Mouse (Mus musculus) MEL (cell line): ENCODE results near the gene Cbx3. TPM values are rescaled to one million over a fixed set of nuclear protein-coding genes. Genes with fewer than 3 reads are reported as not detected.
A peak's percentile ranks its signal among the peaks of the same experiment; 100 is the strongest.

ENCODE experiments used
- DNase-seq: peaks from one replicate; pipeline ENCODE4 v3.0.0; 2011; ENCODE audit warnings: low read depth, low spot score
- H3K27ac ChIP-seq: 2 replicates; pipeline ENCODE4 v1.5.1; 2012; ENCODE audit warnings: low read depth, mild to moderate bottlenecking, control low read depth, low read length, moderate library complexity; ENCODE audit not compliant: control insufficient read depth
- H3K27me3 ChIP-seq, 2 experiments: fragments of 150-350 bp in 1 of 2; sonication (generic) in 1 of 2; 2 replicates each; pipeline ENCODE4 v1.6.1; 2012; ENCODE audit warnings: low read length in 2 of 2, mild to moderate bottlenecking in 2 of 2, improper control_type of control experiment in 1 of 2, moderate library complexity in 1 of 2; ENCODE audit not compliant: insufficient read depth in 2 of 2, control insufficient read depth in 1 of 2
- H3K36me3 ChIP-seq, 2 experiments: 2 replicates each; pipeline ENCODE4 v1.6.1; 2012 to 2014; ENCODE audit warnings: low read length in 2 of 2, improper control_type of control experiment in 1 of 2, inconsistent platforms in 1 of 2, mild to moderate bottlenecking in 1 of 2; ENCODE audit not compliant: insufficient read depth in 2 of 2, control insufficient read depth in 1 of 2
- H3K4me1 ChIP-seq, 2 experiments: fragments of 150-350 bp in 1 of 2; sonication (generic) in 1 of 2; 2 replicates each; pipeline ENCODE4 v1.6.1; 2012; ENCODE audit warnings: low read length in 2 of 2, improper control_type of control experiment in 1 of 2, mild to moderate bottlenecking in 1 of 2; ENCODE audit not compliant: insufficient read depth in 2 of 2, control insufficient read depth in 1 of 2
- H3K4me3 ChIP-seq, 2 experiments: fragments of 150-350 bp in 1 of 2; sonication (generic) in 1 of 2; 2 replicates each; pipeline ENCODE4 v1.5.1; 2012; ENCODE audit warnings: low read depth in 2 of 2, low read length in 2 of 2, mild to moderate bottlenecking in 2 of 2, moderate library complexity in 2 of 2, control low read depth in 1 of 2, improper control_type of control experiment in 1 of 2; ENCODE audit not compliant: control insufficient read depth in 1 of 2, insufficient read depth in 1 of 2
- H3K79me2 ChIP-seq: 2 replicates; pipeline ENCODE4 v1.6.1; 2012; ENCODE audit warnings: mild to moderate bottlenecking, low read length, moderate library complexity; ENCODE audit not compliant: control insufficient read depth, poor library complexity, insufficient read depth
- H3K9ac ChIP-seq: 2 replicates; pipeline ENCODE4 v1.6.1; 2012; ENCODE audit warnings: low read depth, mild to moderate bottlenecking, control low read depth, low read length, moderate library complexity; ENCODE audit not compliant: control insufficient read depth, poor library complexity, severe bottlenecking
- H3K9me3 ChIP-seq: fragments of 150-350 bp; sonication (generic); replicated peaks from 2 replicates; pipeline ENCODE4 v1.6.1; 2012; ENCODE audit warnings: mild to moderate bottlenecking, low read length, improper control_type of control experiment, moderate library complexity; ENCODE audit not compliant: insufficient read depth
- GATA1 ChIP-seq: IDR thresholded peaks from 2 replicates; pipeline ENCODE4 v1.6.1; 2011; ENCODE audit warnings: low read depth, low read length, improper control_type of control experiment
- MAFK ChIP-seq: IDR thresholded peaks from 2 replicates; pipeline ENCODE4 v1.6.1; 2011; ENCODE audit warnings: low read depth, mild to moderate bottlenecking, low read length, improper control_type of control experiment, borderline replicate concordance
- MAX ChIP-seq: IDR thresholded peaks from 2 replicates; pipeline ENCODE4 v1.6.1; 2011; ENCODE audit warnings: low read length, improper control_type of control experiment
- MAZ ChIP-seq: IDR thresholded peaks from 2 replicates; pipeline ENCODE4 v1.6.1; 2012; ENCODE audit warnings: low read depth, mild to moderate bottlenecking, inconsistent platforms, low read length, improper control_type of control experiment
- MYB ChIP-seq: IDR thresholded peaks from 2 replicates; pipeline ENCODE4 v1.6.1; 2011; ENCODE audit warnings: mild to moderate bottlenecking, low read depth, low read length, improper control_type of control experiment
- MYC ChIP-seq: IDR thresholded peaks from 2 replicates; pipeline ENCODE4 v1.6.1; 2011; ENCODE audit warnings: low read depth, mild to moderate bottlenecking, low read length, improper control_type of control experiment, moderate library complexity
- POLR2A ChIP-seq, 2 experiments: IDR thresholded peaks; 2 replicates each; pipeline ENCODE4 v1.6.1; 2011 to 2012; ENCODE audit warnings: low read length in 2 of 2, mild to moderate bottlenecking in 2 of 2, control low read depth in 1 of 2, improper control_type of control experiment in 1 of 2, low read depth in 1 of 2, moderate library complexity in 1 of 2; ENCODE audit not compliant: control insufficient read depth in 1 of 2, insufficient read depth in 1 of 2, poor library complexity in 1 of 2
- RAD21 ChIP-seq: IDR thresholded peaks from 2 replicates; pipeline ENCODE4 v1.6.1; 2011; ENCODE audit warnings: mild to moderate bottlenecking, low read depth, low read length, improper control_type of control experiment
- SIN3A ChIP-seq: IDR thresholded peaks from 2 replicates; pipeline ENCODE4 v1.6.1; 2012; ENCODE audit warnings: low read length, improper control_type of control experiment, inconsistent platforms
- TBP ChIP-seq: IDR thresholded peaks from 2 replicates; pipeline ENCODE4 v1.8.0; 2011; ENCODE audit warnings: low read depth, low read length, improper control_type of control experiment
- TCF12 ChIP-seq: IDR thresholded peaks from 2 replicates; pipeline ENCODE4 v1.6.1; 2014; ENCODE audit warnings: low read depth, mild to moderate bottlenecking, inconsistent platforms, low read length, improper control_type of control experiment, moderate library complexity
- UBTF ChIP-seq: IDR thresholded peaks from 2 replicates; pipeline ENCODE4 v1.6.1; 2012; ENCODE audit warnings: low read depth, mild to moderate bottlenecking, inconsistent platforms, low read length, improper control_type of control experiment, moderate library complexity, borderline replicate concordance; ENCODE audit not compliant: insufficient read depth
- USF2 ChIP-seq, 2 experiments: IDR thresholded peaks; 2 replicates each; pipeline ENCODE4 v1.6.1; 2011 to 2012; ENCODE audit warnings: improper control_type of control experiment in 2 of 2, low read length in 2 of 2, borderline replicate concordance in 1 of 2, inconsistent platforms in 1 of 2, low read depth in 1 of 2, mild to moderate bottlenecking in 1 of 2; ENCODE audit not compliant: insufficient read depth in 1 of 2
- ZC3H11A ChIP-seq: IDR thresholded peaks from 2 replicates; pipeline ENCODE4 v1.6.1; 2012; ENCODE audit warnings: low read depth, mild to moderate bottlenecking, inconsistent platforms, low read length, improper control_type of control experiment
- ZKSCAN1 ChIP-seq: IDR thresholded peaks from 2 replicates; pipeline ENCODE4 v1.6.1; 2012; ENCODE audit warnings: low read depth, mild to moderate bottlenecking, inconsistent platforms, low read length, improper control_type of control experiment, moderate library complexity
- ZNF384 ChIP-seq: IDR thresholded peaks from 2 replicates; pipeline ENCODE4 v1.6.1; 2012; ENCODE audit warnings: low read depth, mild to moderate bottlenecking, inconsistent platforms, low read length, improper control_type of control experiment
- polyA plus RNA-seq, 2 experiments: library from polyadenylated mRNA; stranded (reverse) in 1 of 2; unstranded in 1 of 2; fragments of >175 nt in 1 of 2; fragments of >200 nt in 1 of 2; gene quantifications; 2 replicates each; pipeline versions ENCODE4 v1.2.1 to v1.2.4; 2012; ENCODE audit warnings: low replicate concordance in 2 of 2, low read depth in 1 of 2; ENCODE audit not compliant: insufficient read length in 2 of 2, insufficient read depth in 1 of 2, missing spikeins in 1 of 2
- total RNA-seq: library from RNA; depleted of rRNA; stranded (reverse); fragments of 300-350 nt; gene quantifications from 2 replicates; pipeline ENCODE4 v1.2.3, GENCODE M21; 2012; rRNA removed

Gene Cbx3
- total RNA-seq (250 and 253 TPM in 2 replicates), polyA plus RNA-seq (100 to 1,000 TPM in 1 of 2 experiments, not detected in 1; 177 TPM)

DNA sequence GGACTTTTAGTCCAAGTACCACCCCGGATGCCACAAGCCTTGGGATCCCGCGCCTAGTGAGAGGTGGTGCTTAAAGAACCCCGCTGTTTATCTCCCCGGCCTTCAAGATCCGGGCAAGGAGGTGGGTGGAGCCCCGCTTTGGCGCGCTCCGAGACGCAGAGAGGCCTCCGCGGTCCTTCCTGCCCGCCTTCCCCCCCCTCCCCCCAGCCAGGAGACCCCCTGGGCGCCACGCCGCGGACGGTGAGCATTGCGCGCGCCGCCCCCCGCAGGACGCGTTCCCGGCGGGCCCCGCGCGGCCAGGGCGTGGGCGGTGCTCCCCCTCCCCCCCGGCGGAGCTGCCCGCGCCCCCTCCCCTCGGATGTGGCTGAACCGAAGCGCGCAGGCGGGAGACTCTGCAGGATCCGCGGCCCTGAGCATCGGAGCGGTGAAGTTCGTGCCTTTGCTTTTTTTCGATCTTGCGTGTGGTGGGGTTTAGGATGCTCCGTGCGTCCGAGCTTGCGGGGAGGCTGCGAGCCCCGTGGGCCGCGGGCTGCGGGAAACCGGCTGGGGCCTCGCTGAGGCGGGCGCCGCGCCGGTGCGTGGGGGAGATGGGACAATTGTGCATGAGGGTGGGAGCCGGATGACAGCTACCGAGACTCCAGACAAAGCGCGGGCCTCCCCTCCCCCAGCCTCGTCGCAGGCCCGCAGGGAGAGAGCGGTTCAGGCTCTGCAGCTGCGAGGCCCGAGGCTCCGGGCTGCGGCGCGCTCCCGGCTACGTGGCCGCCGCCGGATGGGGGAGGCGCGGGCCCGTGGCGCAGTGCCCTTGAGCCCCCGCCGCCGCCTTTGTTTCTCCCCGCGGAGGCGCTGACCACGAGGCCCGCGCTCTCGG, at the start of gene Cbx3:
TSS of gene Cbx3 (plus strand) at position 50 of the 868 bp plus-strand sequence.
- Histone ChIP-seq H3K79me2 (peaks cover 76% of the 10 kb centered on the region), H3K36me3 (peaks cover 16 to 50% of the 10 kb centered on the region in 2 experiments), H3K4me1 (peaks cover 0 to 19% of the 10 kb centered on the region in 2 experiments; a peak in 1 of 4 replicates), H3K9ac (peak within 1 kb of the TSS; percentile 96), H3K9me3 (no peaks in the 10 kb centered on the region), H3K27me3 (no peaks in the 10 kb centered on the region), H3K4me3 (peak within 1 kb of the TSS; percentile 61 to 91), H3K27ac (peak within 1 kb of the TSS; percentile 99)
- DNase-seq: peak; percentile 97
- no peak for TF ChIP-seq MAZ
- peak in 1 of 2 experiments; percentile 64; a peak in 3 of 4 replicates for TF ChIP-seq POLR2A (IDR thresholded peaks at IDR 0.05; ENCODE audit: control insufficient read depth in 1 of 2, insufficient read depth in 1 of 2, low read depth in 1 of 2, low read length in 2 of 2, poor library complexity in 1 of 2)

DNA sequence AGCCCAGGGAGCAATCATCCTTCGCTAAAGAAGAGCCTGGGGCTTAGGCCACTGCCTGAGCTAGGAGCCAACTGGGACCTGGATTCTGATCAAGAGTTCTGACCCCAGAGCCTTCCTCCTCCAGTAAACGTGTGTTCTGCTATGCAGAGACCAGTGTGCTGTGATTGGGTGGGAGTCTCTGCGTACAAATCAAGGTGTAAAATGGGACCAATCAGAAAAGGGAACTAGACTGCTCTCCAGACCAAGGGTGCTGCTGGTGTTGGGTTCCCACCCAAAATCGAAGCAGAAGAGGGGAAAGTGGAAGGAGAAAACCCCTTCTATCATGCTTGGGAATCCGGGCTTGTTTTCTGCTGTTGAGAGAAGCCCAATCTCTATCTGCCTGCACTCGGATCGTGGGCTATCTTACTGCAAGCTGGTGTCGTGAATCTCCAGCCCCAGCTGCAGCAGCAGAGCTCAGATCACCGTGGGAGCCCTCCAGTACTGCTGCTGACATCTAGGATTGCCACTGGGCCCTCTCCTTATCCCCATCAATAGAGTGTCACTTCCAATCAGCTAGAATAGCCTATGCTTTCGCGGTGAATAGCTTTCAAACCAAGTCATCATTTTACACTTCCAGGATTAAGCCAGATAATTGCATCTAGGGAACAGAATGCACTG, 46.6 kb upstream of the Cbx3 start:
- no peak overlapping the region for H3K27ac ChIP-seq
- peaks cover 0 to 1% of the 10 kb centered on the region in 2 experiments; a peak in 1 of 4 replicates for H3K27me3 ChIP-seq
- peak; percentile 52 for DNase-seq
- no peaks in the 10 kb centered on the region for H3K79me2 ChIP-seq
- peaks cover 0 to 13% of the 10 kb centered on the region in 2 experiments; a peak in 3 of 4 replicates for H3K4me1 ChIP-seq
- TF ChIP-seq TBP: no peak
- no peak for TF ChIP-seq MAX
- TF ChIP-seq ZKSCAN1: no peak
- TF ChIP-seq RAD21: no peak
- no peak for TF ChIP-seq ZNF384
- TF ChIP-seq ZC3H11A: no peak
- no peak for TF ChIP-seq SIN3A
- no peak for TF ChIP-seq MAFK
- TF ChIP-seq MYB: no peak
- TF ChIP-seq TCF12: no peak
- no peak for TF ChIP-seq MYC
- no peak for TF ChIP-seq GATA1
- no peak for TF ChIP-seq POLR2A (IDR thresholded peaks at IDR 0.05; ENCODE audit: control insufficient read depth in 1 of 2, insufficient read depth in 1 of 2, low read depth in 1 of 2, low read length in 2 of 2, poor library complexity in 1 of 2)
- no peak for TF ChIP-seq USF2 (IDR thresholded peaks at IDR 0.05; ENCODE audit: borderline replicate concordance in 1 of 2, insufficient read depth in 1 of 2, low read depth in 1 of 2, low read length in 2 of 2)
- TF ChIP-seq UBTF: no peak
- TF ChIP-seq, all 39 proteins: peak for 0
- Histone ChIP-seq H3K4me3 (peak overlapping the region in 1 of 2 experiments; percentile 23; a peak in 1 of 4 replicates), H3K9me3 (no peaks in the 10 kb centered on the region), H3K36me3 (peaks cover 0 to 9% of the 10 kb centered on the region in 2 experiments; a peak in 2 of 4 replicates), H3K9ac (no peak overlapping the region)
